Mouse (Mus musculus) neural tube, embryonic 12.5 days (tissue): ENCODE data around the gene Calr. TPM values are rescaled to one million over a fixed set of nuclear protein-coding genes. Genes with fewer than 3 reads are reported as not detected.

Experiments
- ATAC-seq: fragments of 200-750 bp; cut with Nextera tagmentation; 2 replicates; pipeline ENCODE4 v1.8.0; 2017; ENCODE audit warnings: low read depth, mild to moderate bottlenecking, moderate TSS enrichment, moderate library complexity; ENCODE audit not compliant: low FRiP score
- H3K27ac ChIP-seq: fragments of 300-500 bp; sonication (generic); 2 replicates; pipeline ENCODE4 v1.5.1; 2016
- H3K27me3 ChIP-seq: fragments of 300-500 bp; sonication (generic); replicated peaks from 2 replicates; pipeline ENCODE4 v1.6.1; 2016; ENCODE audit warnings: mild to moderate bottlenecking
- H3K36me3 ChIP-seq: fragments of 300-500 bp; sonication (generic); 2 replicates; pipeline ENCODE4 v1.6.1; 2016; ENCODE audit warnings: mild to moderate bottlenecking
- H3K4me1 ChIP-seq: fragments of 300-500 bp; sonication (generic); 2 replicates; pipeline ENCODE4 v1.6.1; 2016
- H3K4me2 ChIP-seq: fragments of 300-500 bp; sonication (generic); replicated peaks from 2 replicates; pipeline ENCODE4 v1.6.1; 2016; ENCODE audit warnings: mild to moderate bottlenecking
- H3K4me3 ChIP-seq: fragments of 300-500 bp; sonication (generic); 2 replicates; pipeline ENCODE4 v1.5.1; 2016
- H3K9ac ChIP-seq: fragments of 300-500 bp; sonication (generic); 2 replicates; pipeline ENCODE4 v1.6.1; 2016; ENCODE audit warnings: mild to moderate bottlenecking
- H3K9me3 ChIP-seq: fragments of 300-500 bp; sonication (generic); 2 replicates; pipeline ENCODE4 v1.6.1; 2016; ENCODE audit warnings: mild to moderate bottlenecking
- WGBS: fragments of 180-500 bp; shearing (Covaris S2); methylation state at CpG from one replicate; pipeline ENCODE4 v1.1.7; 2016; 5-methylcytosine and 5-hydroxymethylcytosine counted together
- polyA plus RNA-seq: library from polyadenylated mRNA; unstranded; fragments of >200 nt; fragmentation: Nextera tagmentation; extraction: Ambion mirVana; gene quantifications from 2 replicates; pipeline ENCODE4 v1.2.1, GENCODE M21; 2016

The Calr gene
- polyA plus RNA-seq, 1 experiment from 2014 or later, result 769 TPM

DNA sequence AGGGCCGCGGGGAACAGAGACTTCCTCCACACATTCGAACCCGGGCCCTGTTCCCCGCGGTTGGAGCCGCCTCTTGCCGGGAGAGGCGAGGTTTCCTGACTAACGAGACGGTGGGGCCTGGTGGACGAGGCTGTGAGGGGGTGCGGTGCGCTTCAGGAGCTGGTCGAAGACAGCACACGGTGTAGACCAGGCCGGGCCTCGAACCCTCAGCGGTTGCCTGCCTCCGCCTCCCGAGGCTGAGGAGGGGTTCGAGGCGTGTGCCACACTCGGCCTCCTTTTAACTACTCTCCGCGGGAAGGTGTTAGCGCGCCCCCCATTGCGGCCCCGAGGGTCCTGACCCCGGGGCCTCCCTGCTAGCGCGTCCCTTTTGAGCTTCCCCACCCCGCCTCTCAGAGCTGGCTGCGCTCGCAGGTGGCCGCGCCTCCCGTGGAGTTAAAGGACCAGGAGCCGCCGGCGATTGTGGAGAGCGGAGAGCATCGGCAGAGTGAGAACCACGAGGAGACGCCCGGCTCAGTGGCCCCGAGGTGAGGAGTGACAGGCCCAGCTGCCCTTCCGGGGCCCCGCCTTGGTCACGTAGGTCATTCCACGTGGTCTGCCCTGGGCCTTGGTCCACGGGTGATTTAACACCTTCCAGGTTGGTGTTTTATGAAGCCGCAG, 25.7 kb upstream of the Calr start:
- ATAC-seq, result peak; percentile 56; the same call in 1 of the 2 replicates
- peak overlapping the region; percentile 51; the same call in 1 of the 2 replicates for H3K9ac ChIP-seq
- peaks cover 11% of the 10 kb centered on the region for H3K4me1 ChIP-seq
- peaks cover 8% of the 10 kb centered on the region for H3K27me3 ChIP-seq
- peak overlapping the region; percentile 84 for H3K4me2 ChIP-seq
- no peak overlapping the region for H3K27ac ChIP-seq
- peaks cover 24% of the 10 kb centered on the region for H3K36me3 ChIP-seq
- H3K4me3 ChIP-seq, result peak overlapping the region; percentile 34
- 4% methylated on average over 54 of the region's 54 CpGs for WGBS
- H3K9me3 ChIP-seq, result no peaks in the 10 kb centered on the region

DNA sequence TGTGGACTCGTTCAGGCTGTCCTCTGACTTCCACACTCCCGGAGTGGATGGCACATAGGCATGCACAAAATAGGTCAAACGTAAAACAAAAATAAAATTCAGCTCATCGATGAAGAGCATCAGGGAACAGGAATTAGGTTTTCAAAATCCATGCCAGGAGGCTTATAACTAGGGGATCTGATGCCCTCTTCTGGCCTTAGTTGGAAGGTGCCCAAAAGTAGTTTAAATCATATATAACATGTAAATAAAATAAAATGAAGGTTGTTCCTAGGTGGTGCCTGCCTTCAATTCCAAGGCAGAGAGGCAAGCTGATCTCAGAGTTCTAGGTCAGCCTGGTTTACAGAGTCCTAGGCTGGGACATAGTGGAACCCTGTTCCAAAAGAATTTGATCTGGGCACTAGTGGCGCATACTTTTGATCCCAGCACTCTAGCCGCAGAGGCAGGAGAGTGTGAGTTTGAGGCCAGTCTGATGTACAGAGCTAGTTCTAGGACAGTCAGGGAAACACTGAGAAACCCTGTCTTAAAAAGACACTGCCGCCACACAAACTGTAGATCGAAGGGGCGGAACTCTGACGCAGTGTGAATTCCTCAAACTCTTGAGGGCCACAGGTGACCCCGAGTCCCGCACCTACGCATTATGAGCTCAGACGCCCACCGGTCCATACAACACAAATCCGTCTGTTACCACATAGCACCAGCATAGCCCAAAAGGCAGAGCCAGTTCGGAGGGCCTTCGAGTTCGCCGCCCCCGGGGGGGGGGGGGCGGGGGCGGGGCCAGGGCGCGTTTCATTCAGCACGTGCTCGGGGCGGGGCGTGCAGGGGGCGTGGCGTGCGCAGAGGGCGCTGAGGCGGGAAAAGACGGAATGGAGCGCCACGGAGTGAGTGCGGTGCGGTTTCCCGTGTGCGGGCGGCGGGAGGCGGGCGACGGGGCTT, 24.9 kb upstream of the Calr start, which contains the start of gene Syce2:
TSS of gene Syce2 (plus strand) at position 736 of the 933 bp plus-strand sequence.
- Histone ChIP-seq H3K9me3 (no peaks in the 10 kb centered on the region), H3K27ac (no peak within 1 kb of the TSS), H3K4me1 (peaks cover 11% of the 10 kb centered on the region), H3K27me3 (peaks cover 8% of the 10 kb centered on the region), H3K36me3 (peaks cover 32% of the 10 kb centered on the region), H3K4me2 (peak within 1 kb of the TSS; percentile 84), H3K9ac (peak within 1 kb of the TSS; percentile 51; the same call in 1 of the 2 replicates), H3K4me3 (peak within 1 kb of the TSS; percentile 34)
- ATAC-seq, result peak; percentile 68
- WGBS, result 16% methylated on average over 45 of the region's 46 CpGs

DNA sequence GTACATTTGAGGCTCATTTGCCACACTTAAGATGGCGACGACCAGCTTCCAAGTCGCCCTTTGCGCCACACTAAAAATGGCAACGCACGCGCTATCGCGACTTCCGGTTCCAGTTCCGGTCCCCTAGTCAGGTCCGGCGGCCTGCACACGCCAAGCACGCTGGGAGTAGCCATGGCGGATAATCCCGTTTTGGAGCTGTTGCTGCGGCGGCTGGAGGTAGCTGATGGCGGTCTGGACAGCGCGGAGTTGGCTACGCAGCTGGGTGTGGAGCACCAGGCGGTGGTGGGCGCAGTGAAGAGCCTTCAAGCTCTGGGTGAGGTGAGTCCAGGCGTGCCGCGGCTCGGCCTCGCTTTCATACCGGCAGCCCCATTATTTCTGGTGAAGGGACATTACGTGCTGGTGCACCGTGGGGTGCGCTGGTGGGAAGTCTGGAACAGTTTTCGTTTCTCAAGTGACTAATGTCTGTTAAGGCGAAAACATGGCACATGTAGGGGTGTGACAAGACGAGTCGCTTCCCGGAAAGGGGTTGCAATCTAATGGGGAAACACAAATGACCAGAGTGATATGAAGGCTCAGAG, 10.2 kb upstream of the Calr start, which contains the start of gene Farsa:
TSS of gene Farsa (plus strand) at position 126 of the 578 bp plus-strand sequence.
- ATAC-seq, result peak; percentile 86
- H3K36me3 ChIP-seq, result peaks cover 27% of the 10 kb centered on the region
- WGBS, result under 1% methylated on average over 39 of the region's 39 CpGs
- peak within 1 kb of the TSS; percentile 78 for H3K9ac ChIP-seq
- peak within 1 kb of the TSS; percentile 94 for H3K4me2 ChIP-seq
- H3K4me1 ChIP-seq, result peaks cover 13% of the 10 kb centered on the region
- no peaks in the 10 kb centered on the region for H3K27me3 ChIP-seq
- H3K4me3 ChIP-seq, result peak within 1 kb of the TSS; percentile 92
- H3K9me3 ChIP-seq, result no peaks in the 10 kb centered on the region
- H3K27ac ChIP-seq, result 0 out of 2 replicates have a peak within 1 kb of the TSS, but pooled peaks have one; percentile 29

DNA sequence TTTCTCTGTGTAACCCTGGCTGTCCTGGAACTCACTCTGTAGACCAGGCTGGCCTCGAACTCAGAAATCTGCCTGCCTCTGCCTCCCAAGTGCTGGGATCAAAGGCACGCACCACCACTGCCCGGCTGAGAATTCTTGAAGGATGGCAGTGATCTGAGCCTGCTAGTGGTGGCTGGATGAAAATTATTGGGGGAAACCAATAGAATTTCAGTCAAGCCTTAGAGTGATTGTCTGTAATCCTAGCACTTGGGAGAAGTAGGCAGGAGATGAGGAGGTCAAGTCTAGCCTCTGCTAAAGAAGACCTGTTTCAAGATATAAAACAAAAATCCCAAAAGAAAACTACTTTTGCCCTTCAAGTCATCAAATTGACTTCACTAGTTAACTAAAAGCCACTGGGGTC, 9.7 kb upstream of the Calr start:
- Histone ChIP-seq H3K4me2 (no peak overlapping the region), H3K36me3 (peaks cover 22% of the 10 kb centered on the region), H3K9ac (no peak overlapping the region), H3K4me1 (peaks cover 13% of the 10 kb centered on the region), H3K4me3 (no peak overlapping the region), H3K27me3 (no peaks in the 10 kb centered on the region), H3K27ac (no peak overlapping the region), H3K9me3 (no peaks in the 10 kb centered on the region)
- ATAC-seq, result peak; percentile 45; the same call in 1 of the 2 replicates
- WGBS, result 94% methylated on average over 3 of the region's 3 CpGs

DNA sequence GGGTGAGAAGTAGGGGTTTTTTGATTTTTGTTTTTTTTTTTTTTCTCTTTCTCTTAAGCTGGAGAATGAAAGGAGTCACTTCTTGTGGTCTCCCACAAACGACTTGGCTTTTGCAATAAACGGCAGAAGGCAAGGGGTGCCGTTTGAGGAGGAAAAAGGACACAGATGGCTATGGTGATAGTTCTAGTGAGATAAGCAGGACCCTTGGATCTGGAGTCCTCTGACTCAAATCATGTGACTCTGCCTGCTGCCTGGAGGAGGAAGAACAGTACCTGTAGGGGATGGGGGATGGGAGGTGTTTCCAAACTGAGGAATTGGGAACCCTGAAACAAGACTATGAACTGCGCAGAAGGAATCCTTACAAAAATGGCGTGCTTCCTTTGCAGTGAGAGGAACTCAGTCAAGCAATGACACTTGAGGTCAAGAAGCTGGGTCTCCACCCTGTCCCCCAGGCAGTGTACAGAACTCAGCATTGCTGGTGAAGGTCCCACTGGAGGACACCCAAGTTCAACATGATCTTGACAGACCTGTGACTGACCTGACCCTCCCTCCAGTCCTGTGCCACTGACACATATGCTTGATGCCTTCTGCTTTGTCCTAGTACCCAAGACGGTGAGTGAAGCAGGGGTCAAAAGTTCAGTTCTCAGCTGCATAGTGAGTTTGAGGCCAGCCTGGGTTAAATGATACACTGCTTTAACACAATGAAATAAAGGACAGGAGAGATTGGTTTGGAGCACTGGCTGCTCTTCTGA, 1.1 kb upstream of the Calr start:
- Histone ChIP-seq H3K9me3 (no peaks in the 10 kb centered on the region), H3K4me3 (no peak overlapping the region; the same call in 1 of the 2 replicates), H3K4me1 (peaks cover 31% of the 10 kb centered on the region), H3K27ac (no peak overlapping the region), H3K27me3 (no peaks in the 10 kb centered on the region), H3K36me3 (peaks cover 22% of the 10 kb centered on the region), H3K4me2 (peak overlapping the region; percentile 86), H3K9ac (no peak overlapping the region)
- WGBS, result 38% methylated on average over 6 of the region's 6 CpGs
- no peak for ATAC-seq

DNA sequence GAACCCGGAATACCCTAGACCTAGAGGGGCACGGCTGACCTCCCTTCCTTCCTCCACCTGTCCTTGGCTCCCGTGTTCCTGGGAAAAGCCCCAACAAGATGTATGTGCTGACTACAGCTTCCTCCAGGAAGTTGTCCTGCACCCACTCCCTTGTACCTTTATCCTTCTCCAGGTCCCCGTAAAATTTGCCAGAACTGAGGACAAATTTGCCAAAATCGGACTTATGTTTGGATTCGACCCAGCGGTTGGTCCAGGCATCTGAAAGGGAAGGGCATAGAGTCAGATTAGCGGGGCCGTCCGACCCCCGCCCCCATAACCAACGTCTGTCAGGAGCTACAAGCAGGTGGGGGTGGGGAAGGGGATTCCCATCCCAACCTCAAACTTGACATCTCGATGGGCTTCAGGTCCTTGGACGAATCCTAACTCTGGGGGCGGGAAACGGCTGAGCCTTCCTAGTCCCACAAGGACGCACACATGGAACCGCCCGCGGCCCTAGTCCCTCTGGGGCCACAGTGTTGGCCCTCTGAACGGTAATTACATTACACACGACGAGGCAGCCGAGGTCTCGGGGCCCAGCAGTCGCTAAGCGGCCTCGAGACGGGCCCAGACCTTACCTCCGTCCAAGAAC, 526 bp downstream of the Calr start:
- Histone ChIP-seq H3K36me3 (peaks cover 38% of the 10 kb centered on the region), H3K4me2 (peak overlapping the region; percentile 86), H3K9me3 (no peaks in the 10 kb centered on the region)

DNA sequence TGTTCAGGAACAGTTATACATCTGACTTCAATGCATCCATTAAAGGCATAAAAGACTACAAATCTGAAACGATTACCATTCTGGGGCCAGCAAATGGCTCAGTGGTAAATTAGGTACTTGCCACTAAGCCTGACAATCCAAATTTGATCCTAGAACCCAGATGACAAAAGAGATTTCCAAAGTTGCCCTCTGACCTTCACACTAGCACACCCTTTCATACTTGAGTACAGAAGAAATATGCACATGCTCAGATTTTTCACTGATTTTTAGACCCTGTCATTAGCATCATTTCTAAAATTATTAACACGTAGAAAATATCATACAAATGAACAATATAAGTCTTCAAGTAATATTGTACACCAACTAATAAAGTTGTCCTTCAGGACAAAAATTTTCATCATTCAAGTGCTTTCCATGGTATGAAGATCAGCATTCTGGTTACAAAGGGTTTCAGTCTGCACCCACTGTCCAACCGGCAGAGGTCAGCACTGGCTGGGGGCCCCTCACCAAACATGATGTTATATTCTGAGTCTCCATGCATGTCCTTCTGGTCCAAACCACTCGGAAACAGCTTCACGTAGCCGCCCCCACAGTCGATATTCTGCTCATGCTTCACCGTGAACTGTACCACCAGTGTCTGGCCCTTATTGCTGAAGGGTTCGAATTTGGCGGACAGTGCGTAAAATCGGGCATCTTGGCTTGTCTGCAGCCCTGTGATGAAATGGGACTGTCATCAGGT, 1.2 kb downstream of the Calr start:
- Histone ChIP-seq H3K4me1 (peaks cover 32% of the 10 kb centered on the region), H3K27ac (0 out of 2 replicates have a peak overlapping the region, but pooled peaks have one; percentile 68), H3K27me3 (no peaks in the 10 kb centered on the region), H3K9me3 (no peaks in the 10 kb centered on the region), H3K36me3 (peaks cover 40% of the 10 kb centered on the region), H3K4me2 (peak overlapping the region; percentile 86), H3K4me3 (peak overlapping the region; percentile 94), H3K9ac (peak overlapping the region; percentile 85)
- ATAC-seq, result no peak
- 18% methylated on average over 12 of the region's 12 CpGs for WGBS

More for the DNA sequence above, 526 bp downstream of the Calr start:
- no peaks in the 10 kb centered on the region for H3K27me3 ChIP-seq
- peak overlapping the region; percentile 94 for H3K4me3 ChIP-seq
- peak overlapping the region; percentile 85 for H3K9ac ChIP-seq
- peak; percentile 55 for ATAC-seq
- peak overlapping the region; percentile 68; the same call in 1 of the 2 replicates for H3K27ac ChIP-seq
- WGBS, result 1% methylated on average over 30 of the region's 30 CpGs
- peaks cover 32% of the 10 kb centered on the region for H3K4me1 ChIP-seq

DNA sequence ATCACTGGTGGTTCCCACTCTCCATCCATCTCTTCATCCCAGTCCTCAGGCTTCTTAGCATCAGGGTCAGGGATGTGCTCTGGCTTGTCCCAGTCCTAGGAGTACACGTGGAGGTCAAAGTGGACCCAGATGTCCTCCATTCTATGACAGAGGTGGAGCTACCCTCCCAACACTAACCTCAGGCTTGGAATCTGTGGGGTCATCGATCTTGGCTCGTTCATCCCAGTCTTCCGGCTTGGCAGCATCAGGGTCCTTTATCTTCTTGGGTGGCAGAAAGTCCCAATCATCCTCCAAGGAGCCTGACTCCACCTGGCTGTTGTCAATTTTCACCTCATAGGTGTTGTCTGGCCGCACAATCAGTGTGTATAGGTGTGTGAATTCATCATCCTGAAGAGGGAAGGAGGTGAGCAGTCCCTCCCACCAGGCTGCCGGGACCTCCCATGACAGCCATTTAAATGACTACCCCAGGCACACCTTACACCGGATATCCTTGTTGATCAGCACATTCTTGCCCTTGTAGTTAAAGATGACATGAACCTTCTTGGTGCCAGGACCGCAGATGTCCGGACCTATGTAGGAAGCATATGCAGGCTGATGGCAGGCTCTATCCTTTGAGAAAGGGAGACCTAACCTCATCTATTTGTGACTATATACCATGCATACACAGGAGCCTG, 2.2 kb downstream of the Calr start:
- Histone ChIP-seq H3K9me3 (no peaks in the 10 kb centered on the region), H3K4me3 (peak overlapping the region; percentile 94), H3K4me2 (peak overlapping the region; percentile 86), H3K9ac (peak overlapping the region; percentile 85), H3K27ac (no peak overlapping the region), H3K36me3 (peaks cover 40% of the 10 kb centered on the region), H3K4me1 (peaks cover 35% of the 10 kb centered on the region), H3K27me3 (no peaks in the 10 kb centered on the region)
- ATAC-seq, result no peak
- 88% methylated on average over 9 of the region's 9 CpGs for WGBS

DNA sequence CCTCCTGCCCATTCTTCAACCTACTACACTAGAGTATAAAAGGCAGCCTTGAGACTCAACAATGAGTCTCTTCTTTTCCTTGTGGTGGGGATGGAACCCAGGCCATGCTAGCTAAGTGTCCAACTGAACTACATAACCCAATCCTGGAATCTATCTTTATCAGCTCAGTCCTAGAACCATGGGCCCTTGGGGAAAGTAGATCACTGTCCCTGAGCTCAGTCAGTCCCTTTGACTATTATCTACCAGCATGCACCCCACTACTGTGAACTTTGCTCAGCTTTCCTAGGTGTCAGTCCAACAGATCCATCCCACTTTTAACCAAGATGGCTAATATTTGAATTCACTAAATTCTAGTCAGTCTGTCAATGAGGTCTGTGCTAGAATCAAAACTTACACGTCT, 5.2 kb downstream of the Calr start:
- no peaks in the 10 kb centered on the region for H3K9me3 ChIP-seq
- no peak overlapping the region for H3K4me3 ChIP-seq
- peaks cover 64% of the 10 kb centered on the region for H3K36me3 ChIP-seq
- H3K4me1 ChIP-seq, result peaks cover 49% of the 10 kb centered on the region
- no peak overlapping the region for H3K4me2 ChIP-seq
- 72% methylated on average over 1 of the region's 1 CpGs for WGBS
- H3K27ac ChIP-seq, result no peak overlapping the region
- H3K27me3 ChIP-seq, result no peaks in the 10 kb centered on the region
- H3K9ac ChIP-seq, result no peak overlapping the region
- no peak for ATAC-seq
